Mouse (Mus musculus): ENCODE measurements around the gene Stra6. TPM values are rescaled to one million over a fixed set of nuclear protein-coding genes. Genes with fewer than 3 reads are reported as not detected.

The Stra6 gene
- polyA plus RNA-seq, 1 experiment from 2014 or later, result 38.0 TPM

DNA sequence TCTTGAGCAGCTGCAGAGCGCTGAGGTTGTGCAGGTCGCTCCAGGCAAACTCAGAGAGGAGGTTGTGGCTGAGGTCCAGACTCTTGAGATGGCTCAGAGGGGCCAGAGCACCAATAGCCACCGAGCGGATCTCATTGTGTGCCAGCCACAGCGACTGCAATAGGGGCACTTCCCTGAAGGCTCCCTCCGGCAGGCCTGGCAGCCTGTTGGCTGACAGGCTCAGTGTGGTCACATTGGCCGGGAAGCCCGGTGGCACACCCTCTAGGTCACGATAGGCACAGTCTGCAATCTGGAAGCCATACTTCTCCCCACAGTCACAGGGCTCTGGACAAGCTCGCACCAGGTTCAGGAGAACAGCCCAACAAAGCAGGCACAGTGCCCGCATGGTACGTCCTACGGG is 94.2 kb downstream of the Stra6 start:
- Histone ChIP-seq H3K4me3 (ENCODE audit: low read depth, low read length) (peak overlapping the region; percentile 19), H3K4me2 (ENCODE audit: low read depth, low read length) (peak overlapping the region; percentile 48), H3K9ac (replicated peaks; ENCODE audit: low read length) (peak overlapping the region; percentile 45), H3K9me3 (replicated peaks; ENCODE audit: control insufficient read depth, low read length) (no peaks in the 10 kb centered on the region), H3K4me1 (ENCODE audit: control insufficient read depth, insufficient read depth, low read length) (peaks cover 16% of the 10 kb centered on the region), H3K27ac (replicated peaks; ENCODE audit: low read depth, low read length) (peak overlapping the region; percentile 85), H3K36me3 (replicated peaks; ENCODE audit: control insufficient read depth, insufficient read depth, low read depth, low read length) (no peaks in the 10 kb centered on the region), H3K27me3 (ENCODE audit: control insufficient read depth, insufficient read depth, low read length) (no peaks in the 10 kb centered on the region)
- WGBS, result 77% methylated on average over 13 of the region's 13 CpGs
- ATAC-seq (replicated peaks; ENCODE audit: insufficient number of reproducible peaks, low FRiP score, low TSS enrichment, low read depth), result no peak
- no peak for DNase-seq (ENCODE audit: low spot score)

DNA sequence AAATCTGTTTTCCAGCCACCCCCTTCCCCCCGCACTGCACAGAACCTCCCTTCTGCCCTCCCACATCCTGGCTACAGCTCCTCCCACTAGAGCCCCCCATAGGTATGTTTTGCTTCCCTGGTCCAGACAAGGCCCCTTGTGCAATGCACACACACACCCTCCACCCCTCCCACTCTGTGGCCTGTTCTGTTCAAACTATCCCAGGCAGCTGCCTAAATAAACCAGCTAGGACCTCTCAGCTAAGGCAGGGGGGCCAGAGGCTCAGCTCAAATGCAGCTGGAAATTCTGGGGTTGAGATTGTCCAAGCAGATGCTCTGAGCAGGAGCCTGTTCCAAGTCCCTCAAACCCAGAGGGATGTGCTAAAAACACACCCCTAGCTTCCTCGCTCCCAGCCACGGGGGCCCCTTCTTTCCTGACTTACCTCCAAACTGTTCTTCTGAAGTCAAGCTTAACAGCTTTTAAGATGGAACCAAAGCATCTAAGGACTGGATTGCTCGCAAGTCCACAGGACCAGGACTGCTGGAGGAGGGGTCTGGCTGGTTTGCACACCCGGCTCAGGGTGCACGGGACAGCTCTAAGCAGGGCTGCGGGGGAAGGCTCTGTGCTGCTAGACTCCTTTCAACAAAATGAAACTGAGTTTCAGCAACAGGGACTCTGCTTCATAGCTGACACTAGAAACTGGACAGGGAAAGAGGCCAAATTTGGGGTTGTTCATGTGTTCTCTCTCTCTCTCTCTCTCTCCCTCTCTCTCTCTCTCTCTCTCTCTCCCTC is 95.1 kb downstream of the Stra6 start:
- H3K4me3 ChIP-seq (ENCODE audit: low read depth, low read length), result peak overlapping the region; percentile 19; the same call in 1 of the 2 replicates
- peak overlapping the region; percentile 45 for H3K9ac ChIP-seq (replicated peaks; ENCODE audit: low read length)
- 25% methylated on average over 7 of the region's 7 CpGs for WGBS
- H3K27me3 ChIP-seq (ENCODE audit: control insufficient read depth, insufficient read depth, low read length), result no peaks in the 10 kb centered on the region
- DNase-seq (ENCODE audit: low spot score) (peak; percentile 76), ATAC-seq (replicated peaks; ENCODE audit: insufficient number of reproducible peaks, low FRiP score, low TSS enrichment, low read depth) (peak; percentile 76)
- peak overlapping the region; percentile 48 for H3K4me2 ChIP-seq (ENCODE audit: low read depth, low read length)
- H3K36me3 ChIP-seq (replicated peaks; ENCODE audit: control insufficient read depth, insufficient read depth, low read depth, low read length), result no peaks in the 10 kb centered on the region
- H3K9me3 ChIP-seq (replicated peaks; ENCODE audit: control insufficient read depth, low read length), result no peaks in the 10 kb centered on the region
- peak overlapping the region; percentile 85 for H3K27ac ChIP-seq (replicated peaks; ENCODE audit: low read depth, low read length)
- peaks cover 16% of the 10 kb centered on the region for H3K4me1 ChIP-seq (ENCODE audit: control insufficient read depth, insufficient read depth, low read length)

DNA sequence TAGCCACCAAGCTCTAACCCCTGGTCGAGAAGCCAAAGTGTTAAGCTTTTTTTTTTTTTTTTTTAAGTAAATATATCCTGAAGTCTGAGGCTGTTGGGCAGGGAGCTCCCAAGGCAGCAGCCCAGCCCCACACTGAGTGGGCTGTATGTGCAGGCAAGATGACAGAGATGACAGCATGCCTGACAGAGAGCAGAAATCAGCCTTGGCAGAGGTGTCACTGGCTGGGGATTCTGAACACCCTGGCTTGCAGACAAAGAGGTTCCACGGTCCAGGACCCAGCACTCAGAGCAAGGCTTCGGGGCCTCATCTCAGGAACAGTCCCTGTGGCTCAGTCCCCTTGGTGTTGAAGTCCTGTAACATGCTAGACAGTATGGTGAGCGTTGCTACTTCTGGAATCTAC is 96.3 kb downstream of the Stra6 start:
- 62% methylated on average over 4 of the region's 4 CpGs for WGBS
- H3K9me3 ChIP-seq (replicated peaks; ENCODE audit: control insufficient read depth, low read length), result no peaks in the 10 kb centered on the region
- H3K36me3 ChIP-seq (replicated peaks; ENCODE audit: control insufficient read depth, insufficient read depth, low read depth, low read length), result no peaks in the 10 kb centered on the region
- no peak overlapping the region for H3K9ac ChIP-seq (replicated peaks; ENCODE audit: low read length)
- no peak for DNase-seq (ENCODE audit: low spot score)
- H3K4me3 ChIP-seq (ENCODE audit: low read depth, low read length), result no peak overlapping the region
- H3K4me1 ChIP-seq (ENCODE audit: control insufficient read depth, insufficient read depth, low read length), result peaks cover 16% of the 10 kb centered on the region
- peak overlapping the region; percentile 85; the same call in 1 of the 2 replicates for H3K27ac ChIP-seq (replicated peaks; ENCODE audit: low read depth, low read length)
- ATAC-seq (replicated peaks; ENCODE audit: insufficient number of reproducible peaks, low FRiP score, low TSS enrichment, low read depth), result no peak
- H3K4me2 ChIP-seq (ENCODE audit: low read depth, low read length), result no peak overlapping the region
- H3K27me3 ChIP-seq (ENCODE audit: control insufficient read depth, insufficient read depth, low read length), result no peaks in the 10 kb centered on the region

DNA sequence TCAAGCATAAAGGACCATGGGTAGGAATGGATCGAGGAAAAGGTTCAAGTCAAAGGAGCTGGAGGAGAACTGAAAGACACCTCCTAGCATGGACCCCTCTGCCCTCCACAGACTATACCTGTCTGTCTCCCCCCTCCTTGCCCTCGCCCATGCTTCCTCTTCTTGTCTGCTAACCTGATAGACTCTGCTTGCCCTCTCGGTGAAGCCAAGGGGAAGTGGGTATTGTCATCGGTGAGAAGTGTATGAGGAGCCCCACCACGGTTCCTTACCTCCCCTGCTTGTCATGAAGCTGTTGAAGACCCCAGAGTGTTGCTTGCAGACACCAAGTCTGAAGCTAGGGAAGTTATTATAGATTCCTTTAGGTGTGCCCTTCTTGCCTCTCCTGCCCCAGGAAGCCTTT is 96.7 kb downstream of the Stra6 start:
- Histone ChIP-seq H3K27ac (replicated peaks; ENCODE audit: low read depth, low read length) (no peak overlapping the region), H3K4me1 (ENCODE audit: control insufficient read depth, insufficient read depth, low read length) (peaks cover 16% of the 10 kb centered on the region), H3K9ac (replicated peaks; ENCODE audit: low read length) (no peak overlapping the region), H3K27me3 (ENCODE audit: control insufficient read depth, insufficient read depth, low read length) (no peaks in the 10 kb centered on the region), H3K4me2 (ENCODE audit: low read depth, low read length) (no peak overlapping the region), H3K36me3 (replicated peaks; ENCODE audit: control insufficient read depth, insufficient read depth, low read depth, low read length) (no peaks in the 10 kb centered on the region), H3K9me3 (replicated peaks; ENCODE audit: control insufficient read depth, low read length) (no peaks in the 10 kb centered on the region), H3K4me3 (ENCODE audit: low read depth, low read length) (no peak overlapping the region)
- 84% methylated on average over 5 of the region's 5 CpGs for WGBS
- DNase-seq (ENCODE audit: low spot score) (no peak), ATAC-seq (replicated peaks; ENCODE audit: insufficient number of reproducible peaks, low FRiP score, low TSS enrichment, low read depth) (no peak)

DNA sequence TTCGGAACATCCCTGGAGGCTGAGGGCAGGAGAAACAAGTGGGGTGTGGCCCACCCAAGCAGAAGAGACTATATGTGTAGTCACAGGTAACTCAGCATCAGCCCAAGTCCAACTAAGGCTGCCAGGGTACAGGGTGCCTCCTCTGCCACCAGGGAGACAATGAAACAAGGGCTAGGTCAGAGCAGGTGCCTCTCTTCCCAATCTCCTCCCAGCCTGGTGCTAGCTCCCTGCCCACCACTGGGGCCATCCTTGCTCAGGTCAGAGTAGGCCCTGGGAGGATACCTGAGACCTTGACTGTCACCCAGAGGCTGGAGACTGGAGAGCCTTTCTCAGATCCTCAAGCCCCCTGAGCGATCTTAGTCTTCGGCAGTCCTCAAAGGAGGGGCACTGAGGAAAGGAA is 98.6 kb downstream of the Stra6 start:
- ATAC-seq (replicated peaks; ENCODE audit: insufficient number of reproducible peaks, low FRiP score, low TSS enrichment, low read depth), result no peak
- H3K9me3 ChIP-seq (replicated peaks; ENCODE audit: control insufficient read depth, low read length), result no peaks in the 10 kb centered on the region
- WGBS, result 93% methylated on average over 3 of the region's 3 CpGs
- H3K4me3 ChIP-seq (ENCODE audit: low read depth, low read length), result no peak overlapping the region
- DNase-seq (ENCODE audit: low spot score), result no peak
- no peak overlapping the region for H3K27ac ChIP-seq (replicated peaks; ENCODE audit: low read depth, low read length)
- H3K4me1 ChIP-seq (ENCODE audit: control insufficient read depth, insufficient read depth, low read length), result peaks cover 15% of the 10 kb centered on the region
- H3K27me3 ChIP-seq (ENCODE audit: control insufficient read depth, insufficient read depth, low read length), result no peaks in the 10 kb centered on the region
- H3K9ac ChIP-seq (replicated peaks; ENCODE audit: low read length), result no peak overlapping the region
- H3K4me2 ChIP-seq (ENCODE audit: low read depth, low read length), result no peak overlapping the region
- H3K36me3 ChIP-seq (replicated peaks; ENCODE audit: control insufficient read depth, insufficient read depth, low read depth, low read length), result no peaks in the 10 kb centered on the region

DNA sequence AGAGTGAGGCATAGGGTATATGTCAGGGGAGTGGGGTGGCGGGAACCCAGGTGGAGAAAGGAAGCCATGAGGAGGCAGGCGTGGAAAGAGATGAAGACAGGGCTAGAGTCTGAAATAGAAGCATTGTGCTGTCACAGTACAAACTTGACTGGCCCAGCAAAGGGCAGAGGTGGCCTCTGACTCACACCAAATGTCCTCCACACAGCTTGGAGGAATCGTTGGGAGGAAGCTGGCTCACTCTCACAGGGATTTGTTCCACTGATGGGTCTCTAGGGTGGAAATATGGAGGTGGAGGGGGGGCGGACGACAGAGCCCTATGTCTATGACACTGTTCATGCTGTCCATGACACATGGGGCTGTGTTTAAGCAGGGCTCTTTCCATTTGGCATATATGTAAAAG is 99.6 kb downstream of the Stra6 start:
- Histone ChIP-seq H3K27ac (replicated peaks; ENCODE audit: low read depth, low read length) (no peak overlapping the region), H3K9me3 (replicated peaks; ENCODE audit: control insufficient read depth, low read length) (no peaks in the 10 kb centered on the region), H3K9ac (replicated peaks; ENCODE audit: low read length) (no peak overlapping the region), H3K4me1 (ENCODE audit: control insufficient read depth, insufficient read depth, low read length) (peaks cover 6% of the 10 kb centered on the region), H3K27me3 (ENCODE audit: control insufficient read depth, insufficient read depth, low read length) (no peaks in the 10 kb centered on the region), H3K4me2 (ENCODE audit: low read depth, low read length) (no peak overlapping the region), H3K36me3 (replicated peaks; ENCODE audit: control insufficient read depth, insufficient read depth, low read depth, low read length) (no peaks in the 10 kb centered on the region), H3K4me3 (ENCODE audit: low read depth, low read length) (no peak overlapping the region)
- ATAC-seq (replicated peaks; ENCODE audit: insufficient number of reproducible peaks, low FRiP score, low TSS enrichment, low read depth), result no peak
- WGBS, result 69% methylated on average over 5 of the region's 5 CpGs
- no peak for DNase-seq (ENCODE audit: low spot score)

DNA sequence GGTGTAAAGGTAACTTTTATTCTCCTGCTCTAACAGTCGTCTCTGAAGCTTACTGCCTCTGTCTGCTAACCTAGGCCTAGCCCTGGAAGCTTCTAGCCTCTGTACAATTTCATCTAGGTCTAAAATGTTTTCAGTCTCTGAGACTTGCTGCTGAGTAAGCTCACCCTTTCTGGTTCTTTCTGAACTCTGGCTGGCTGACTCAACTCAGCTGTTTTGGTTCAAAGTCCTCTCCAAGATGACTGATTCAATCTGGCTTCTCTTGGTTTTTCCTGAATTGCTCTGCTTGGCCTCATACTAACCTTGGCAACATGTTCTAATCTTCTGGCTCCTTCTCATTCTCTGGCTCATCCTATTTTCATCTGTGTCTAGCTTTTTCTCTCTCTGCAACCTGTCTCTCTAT is 102.2 kb downstream of the Stra6 start:
- no peaks in the 10 kb centered on the region; the same call in 1 of the 2 replicates for H3K4me1 ChIP-seq (ENCODE audit: control insufficient read depth, insufficient read depth, low read length)
- WGBS, result 79% methylated on average over 1 of the region's 1 CpGs
- DNase-seq (ENCODE audit: low spot score) (no peak), ATAC-seq (replicated peaks; ENCODE audit: insufficient number of reproducible peaks, low FRiP score, low TSS enrichment, low read depth) (no peak)
- no peaks in the 10 kb centered on the region for H3K36me3 ChIP-seq (replicated peaks; ENCODE audit: control insufficient read depth, insufficient read depth, low read depth, low read length)
- H3K4me3 ChIP-seq (ENCODE audit: low read depth, low read length), result no peak overlapping the region
- H3K9ac ChIP-seq (replicated peaks; ENCODE audit: low read length), result no peak overlapping the region
- no peak overlapping the region for H3K27ac ChIP-seq (replicated peaks; ENCODE audit: low read depth, low read length)
- H3K4me2 ChIP-seq (ENCODE audit: low read depth, low read length), result no peak overlapping the region
- no peaks in the 10 kb centered on the region for H3K27me3 ChIP-seq (ENCODE audit: control insufficient read depth, insufficient read depth, low read length)
- H3K9me3 ChIP-seq (replicated peaks; ENCODE audit: control insufficient read depth, low read length), result no peaks in the 10 kb centered on the region

DNA sequence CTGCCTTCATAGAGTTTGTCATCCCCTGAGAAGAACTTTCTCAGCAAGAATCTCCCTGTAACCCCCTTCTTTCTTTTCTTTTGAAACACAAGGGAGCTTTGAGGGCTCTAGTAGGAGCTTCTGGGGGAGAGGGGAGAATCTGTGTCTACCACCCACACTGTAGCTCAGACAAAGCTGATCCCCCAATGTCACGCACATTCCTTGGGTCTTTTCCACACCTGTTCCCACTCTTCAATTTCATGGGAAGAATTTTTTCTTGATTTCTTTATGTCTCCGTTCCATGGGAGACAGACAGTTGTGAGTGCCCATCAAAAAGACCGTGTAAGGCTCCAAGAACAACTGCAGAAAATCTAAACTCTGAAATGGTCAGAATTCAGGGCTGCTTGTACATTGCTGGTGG is 105.3 kb downstream of the Stra6 start:
- 57% methylated on average over 3 of the region's 3 CpGs for WGBS
- DNase-seq (ENCODE audit: low spot score) (peak; percentile 51), ATAC-seq (replicated peaks; ENCODE audit: insufficient number of reproducible peaks, low FRiP score, low TSS enrichment, low read depth) (no peak)
- H3K4me1 ChIP-seq (ENCODE audit: control insufficient read depth, insufficient read depth, low read length), result no peaks in the 10 kb centered on the region; the same call in 1 of the 2 replicates
- no peak overlapping the region for H3K9ac ChIP-seq (replicated peaks; ENCODE audit: low read length)
- H3K9me3 ChIP-seq (replicated peaks; ENCODE audit: control insufficient read depth, low read length), result no peaks in the 10 kb centered on the region
- H3K36me3 ChIP-seq (replicated peaks; ENCODE audit: control insufficient read depth, insufficient read depth, low read depth, low read length), result no peaks in the 10 kb centered on the region
- no peaks in the 10 kb centered on the region for H3K27me3 ChIP-seq (ENCODE audit: control insufficient read depth, insufficient read depth, low read length)
- H3K4me3 ChIP-seq (ENCODE audit: low read depth, low read length), result no peak overlapping the region
- H3K27ac ChIP-seq (replicated peaks; ENCODE audit: low read depth, low read length), result no peak overlapping the region
- H3K4me2 ChIP-seq (ENCODE audit: low read depth, low read length), result no peak overlapping the region

Data from embryonic facial prominence, embryonic 11.5 days (tissue).